Mouse (Mus musculus): Measurements from ENCODE around the gene 1700056E22Rik. TPM values are rescaled to one million over a fixed set of nuclear protein-coding genes. Genes with fewer than 3 reads are reported as not detected.

1700056E22Rik gene
- total RNA-seq, 2 experiments from 2014 or later, result 2.7 to 3.5 TPM

GRCm38 (mm10) chr1:184023971-184024370 lies 10.1 kb downstream of the 1700056E22Rik start:
- DNase-seq (ENCODE audit: low spot score in 2 of 2), result no peak

GRCm38 (mm10) chr1:184019722-184020107 lies 14.4 kb downstream of the 1700056E22Rik start:
- DNase-seq (ENCODE audit: low spot score in 2 of 2), result no peak

- no peak for DNase-seq (ENCODE audit: low spot score in 2 of 2)
Observed at GRCm38 (mm10) chr1:184019042-184019721, 14.9 kb downstream of the 1700056E22Rik start.

GRCm38 (mm10) chr1:184017606-184018005 lies 16.5 kb downstream of the 1700056E22Rik start:
- DNase-seq (ENCODE audit: low spot score in 2 of 2), result no peak

- DNase-seq (ENCODE audit: low spot score in 2 of 2), result no peak
Observed at GRCm38 (mm10) chr1:184015995-184016730, 17.9 kb downstream of the 1700056E22Rik start.

GRCm38 (mm10) chr1:184014091-184014490 lies 20.0 kb downstream of the 1700056E22Rik start:
- DNase-seq (ENCODE audit: low spot score in 2 of 2), result no peak

- DNase-seq (ENCODE audit: low spot score in 2 of 2), result no peak
Observed at GRCm38 (mm10) chr1:184013106-184013505, 21.0 kb downstream of the 1700056E22Rik start, which contains the start of gene Dusp10. Dusp10 (plus strand) TSS chr1:184013302.

- no peak for DNase-seq (ENCODE audit: low spot score in 2 of 2)
Observed at GRCm38 (mm10) chr1:184011311-184011710, 22.8 kb downstream of the 1700056E22Rik start.

GRCm38 (mm10) chr1:184006086-184006485 lies 28.0 kb downstream of the 1700056E22Rik start:
- no peak for DNase-seq (ENCODE audit: low spot score in 2 of 2)

GRCm38 (mm10) chr1:184005315-184006058 lies 28.6 kb downstream of the 1700056E22Rik start:
- no peak for DNase-seq (ENCODE audit: low spot score in 2 of 2)

- DNase-seq (ENCODE audit: low spot score in 2 of 2), result no peak
Observed at GRCm38 (mm10) chr1:184004311-184004710, 29.8 kb downstream of the 1700056E22Rik start.

GRCm38 (mm10) chr1:184002470-184002869 lies 31.6 kb downstream of the 1700056E22Rik start:
- no peak for DNase-seq (ENCODE audit: low spot score in 2 of 2)

- DNase-seq (ENCODE audit: low spot score in 2 of 2), result no peak
Observed at GRCm38 (mm10) chr1:183997207-183997606, 36.9 kb downstream of the 1700056E22Rik start.

- DNase-seq (ENCODE audit: low spot score in 2 of 2), result no peak
Observed at GRCm38 (mm10) chr1:183991921-183992320, 42.2 kb downstream of the 1700056E22Rik start.

- no peak for DNase-seq (ENCODE audit: low spot score in 2 of 2)
Observed at GRCm38 (mm10) chr1:183987711-183988245, 46.3 kb downstream of the 1700056E22Rik start.

Other genes starting within 250 kb of the 1700056E22Rik start
- 10 to 100 TPM; 13.1 to 13.2 TPM for gene Dusp10, start 21.0 kb downstream of the 1700056E22Rik start, total RNA-seq (2021)